Mouse (Mus musculus) E14TG2a.4 (cell line): ENCODE data around the gene Fscn3.

ENCODE experiments used
- H3K27me3 ChIP-seq: 2 replicates; pipeline ENCODE4 v1.6.1; 2014; ENCODE audit warnings: low read length, control low read depth; ENCODE audit not compliant: insufficient read depth
- H3K36me3 ChIP-seq: 2 replicates; pipeline ENCODE4 v1.6.1; 2014; ENCODE audit warnings: low read length, control low read depth; ENCODE audit not compliant: insufficient read depth
- H3K4me1 ChIP-seq: replicated peaks from 2 replicates; pipeline ENCODE4 v1.6.1; 2014; ENCODE audit warnings: low read depth, low read length, control low read depth
- H3K4me3 ChIP-seq: replicated peaks from 2 replicates; pipeline ENCODE4 v1.5.1; 2014; ENCODE audit warnings: mild to moderate bottlenecking, low read length
- H3K9me3 ChIP-seq: 2 replicates; pipeline ENCODE4 v1.6.1; 2014; ENCODE audit warnings: low read length, control low read depth
- CTCF ChIP-seq: conservative IDR thresholded peaks from 2 replicates; pipeline ENCODE4 v1.5.1; 2014; ENCODE audit warnings: low read length
- NANOG ChIP-seq: IDR thresholded peaks from 2 replicates; pipeline ENCODE4 v1.6.1; 2014; ENCODE audit warnings: borderline replicate concordance, low read length, mixed read lengths
- POU5F1 ChIP-seq: IDR thresholded peaks from 2 replicates; pipeline ENCODE4 v1.6.1; 2014; ENCODE audit warnings: low read length, borderline replicate concordance

The Fscn3 gene

GRCm38 (mm10) chr6:28399791-28400190 is 27.8 kb upstream of the Fscn3 start:
- peaks cover 15% of the 10 kb centered on the region for H3K9me3 ChIP-seq
- TF ChIP-seq CTCF (peak; percentile 57), POU5F1 (no peak)
- H3K4me1 ChIP-seq = peaks cover 29% of the 10 kb centered on the region
- H3K4me3 ChIP-seq = no peak overlapping the region
- no peaks in the 10 kb centered on the region for H3K36me3 ChIP-seq
- peaks cover 66% of the 10 kb centered on the region for H3K27me3 ChIP-seq

GRCm38 (mm10) chr6:28410053-28410452 is 17.5 kb upstream of the Fscn3 start:
- TF ChIP-seq POU5F1 (no peak), NANOG (no peak), CTCF (no peak)
- no peaks in the 10 kb centered on the region for H3K27me3 ChIP-seq
- H3K36me3 ChIP-seq = peaks cover under 1% of the 10 kb centered on the region; the same call in 1 of the 2 replicates
- peaks cover 5% of the 10 kb centered on the region; the same call in 1 of the 2 replicates for H3K4me1 ChIP-seq
- H3K4me3 ChIP-seq = no peak overlapping the region
- peaks cover 1% of the 10 kb centered on the region; the same call in 1 of the 2 replicates for H3K9me3 ChIP-seq

- TF ChIP-seq CTCF = no peak
- no peak for TF ChIP-seq NANOG
- TF ChIP-seq POU5F1 = no peak
- Histone ChIP-seq H3K9me3 (no peaks in the 10 kb centered on the region), H3K36me3 (peaks cover 12% of the 10 kb centered on the region), H3K27me3 (no peaks in the 10 kb centered on the region), H3K4me1 (peaks cover 5% of the 10 kb centered on the region; the same call in 1 of the 2 replicates), H3K4me3 (no peak overlapping the region)
These were observed 16.4 kb upstream of the Fscn3 start for GRCm38 (mm10) chr6:28411236-28411635.

GRCm38 (mm10) chr6:28416981-28417380 is 10.6 kb upstream of the Fscn3 start:
- no peaks in the 10 kb centered on the region for H3K27me3 ChIP-seq
- no peaks in the 10 kb centered on the region for H3K9me3 ChIP-seq
- peaks cover 36% of the 10 kb centered on the region for H3K4me1 ChIP-seq
- TF ChIP-seq NANOG (no peak), CTCF (no peak), POU5F1 (no peak)
- no peak overlapping the region for H3K4me3 ChIP-seq
- peaks cover 56% of the 10 kb centered on the region for H3K36me3 ChIP-seq

GRCm38 (mm10) chr6:28418449-28418848 is 9.1 kb upstream of the Fscn3 start:
- Histone ChIP-seq H3K36me3 (peaks cover 56% of the 10 kb centered on the region), H3K9me3 (no peaks in the 10 kb centered on the region), H3K4me3 (peak overlapping the region; percentile 43), H3K27me3 (no peaks in the 10 kb centered on the region), H3K4me1 (peaks cover 44% of the 10 kb centered on the region)
- TF ChIP-seq CTCF = no peak
- TF ChIP-seq NANOG = no peak
- no peak for TF ChIP-seq POU5F1

- peaks cover 50% of the 10 kb centered on the region for H3K4me1 ChIP-seq
- H3K4me3 ChIP-seq = no peak overlapping the region
- H3K36me3 ChIP-seq = peaks cover 56% of the 10 kb centered on the region
- TF ChIP-seq POU5F1 = no peak
- no peaks in the 10 kb centered on the region for H3K27me3 ChIP-seq
- no peaks in the 10 kb centered on the region for H3K9me3 ChIP-seq
These were observed 7.9 kb upstream of the Fscn3 start for GRCm38 (mm10) chr6:28419673-28420072.

GRCm38 (mm10) chr6:28420361-28420760 is 7.2 kb upstream of the Fscn3 start:
- H3K9me3 ChIP-seq = no peaks in the 10 kb centered on the region
- no peaks in the 10 kb centered on the region for H3K27me3 ChIP-seq
- H3K4me3 ChIP-seq = peak overlapping the region; percentile 94
- peaks cover 57% of the 10 kb centered on the region for H3K36me3 ChIP-seq
- H3K4me1 ChIP-seq = peaks cover 54% of the 10 kb centered on the region
- TF ChIP-seq NANOG (no peak), POU5F1 (no peak), CTCF (no peak)

GRCm38 (mm10) chr6:28420865-28421264 is 6.7 kb upstream of the Fscn3 start:
- Histone ChIP-seq H3K36me3 (peaks cover 57% of the 10 kb centered on the region), H3K9me3 (no peaks in the 10 kb centered on the region), H3K27me3 (no peaks in the 10 kb centered on the region), H3K4me3 (peak overlapping the region; percentile 94), H3K4me1 (peaks cover 54% of the 10 kb centered on the region)
- TF ChIP-seq POU5F1 = no peak
- no peak for TF ChIP-seq NANOG
- TF ChIP-seq CTCF = no peak

- Histone ChIP-seq H3K36me3 (peaks cover 56% of the 10 kb centered on the region), H3K9me3 (no peaks in the 10 kb centered on the region), H3K27me3 (no peaks in the 10 kb centered on the region), H3K4me3 (peak overlapping the region; percentile 94), H3K4me1 (peaks cover 54% of the 10 kb centered on the region)
- TF ChIP-seq POU5F1 (no peak), CTCF (peak; percentile 70), NANOG (no peak)
These were observed 6.1 kb upstream of the Fscn3 start for GRCm38 (mm10) chr6:28421469-28422000.
